Mouse (Mus musculus) embryonic facial prominence, embryonic 13.5 days (tissue): ENCODE data around the gene Slc35c1. TPM values are rescaled to one million over a fixed set of nuclear protein-coding genes. Genes with fewer than 3 reads are reported as not detected.

ENCODE experiments used
- ATAC-seq: fragments of 200-750 bp; cut with Nextera tagmentation; 2 replicates; pipeline ENCODE4 v1.8.0; 2017; ENCODE audit warnings: low read depth; ENCODE audit not compliant: insufficient number of reproducible peaks, insufficient read depth, low FRiP score, low TSS enrichment
- H3K27ac ChIP-seq: fragments of 300-500 bp; sonication (generic); 2 replicates; pipeline ENCODE4 v1.5.1; 2015; ENCODE audit warnings: moderate library complexity, mild to moderate bottlenecking, inconsistent platforms
- H3K27me3 ChIP-seq: fragments of 300-500 bp; sonication (generic); 2 replicates; pipeline ENCODE4 v1.6.1; 2015; ENCODE audit warnings: mild to moderate bottlenecking, inconsistent platforms
- H3K36me3 ChIP-seq: fragments of 300-500 bp; sonication (generic); 2 replicates; pipeline ENCODE4 v1.6.1; 2015; ENCODE audit warnings: mild to moderate bottlenecking, inconsistent platforms
- H3K4me1 ChIP-seq: fragments of 300-500 bp; sonication (generic); 2 replicates; pipeline ENCODE4 v1.6.1; 2015; ENCODE audit warnings: inconsistent platforms
- H3K4me2 ChIP-seq: fragments of 300-500 bp; sonication (generic); 2 replicates; pipeline ENCODE4 v1.6.1; 2015; ENCODE audit warnings: moderate library complexity, mild to moderate bottlenecking, inconsistent platforms
- H3K4me3 ChIP-seq: fragments of 300-500 bp; sonication (generic); 2 replicates; pipeline ENCODE4 v1.5.1; 2015; ENCODE audit warnings: mild to moderate bottlenecking, inconsistent platforms
- H3K9ac ChIP-seq: fragments of 300-500 bp; sonication (generic); 2 replicates; pipeline ENCODE4 v1.6.1; 2015; ENCODE audit warnings: mild to moderate bottlenecking, inconsistent platforms
- H3K9me3 ChIP-seq: fragments of 300-500 bp; sonication (generic); 2 replicates; pipeline ENCODE4 v1.6.1; 2016; ENCODE audit warnings: inconsistent platforms
- WGBS: fragments of 180-500 bp; shearing (Covaris S2); methylation state at CpG from one replicate; pipeline ENCODE4 v1.1.7; 2015; ENCODE audit warnings: mixed read lengths; 5-methylcytosine and 5-hydroxymethylcytosine counted together
- polyA plus RNA-seq: library from polyadenylated mRNA; unstranded; fragments of >200 nt; fragmentation: Nextera tagmentation; extraction: Ambion mirVana; gene quantifications from 2 replicates; pipeline ENCODE4 v1.2.1, GENCODE M21; 2015

Slc35c1 gene
- polyA plus RNA-seq, 1 experiment from 2014 or later = 10.0 TPM

- Histone ChIP-seq H3K27ac (no peak overlapping the region), H3K4me2 (peak overlapping the region; percentile 84), H3K9me3 (no peaks in the 10 kb centered on the region), H3K4me3 (peak overlapping the region; percentile 79), H3K9ac (peak overlapping the region; percentile 81), H3K36me3 (no peaks in the 10 kb centered on the region), H3K4me1 (peaks cover 56% of the 10 kb centered on the region), H3K27me3 (no peaks in the 10 kb centered on the region)
- whole genome bisulfite sequencing = 51% methylated on average over 17 of the region's 17 CpGs
- ATAC-seq = no peak
These were observed 27.7 kb downstream of the Slc35c1 start for GRCm38 (mm10) chr2:92432299-92433295.

- ATAC-seq = no peak
- peak overlapping the region; percentile 79 for H3K4me3 ChIP-seq
- peak overlapping the region; percentile 34 for H3K27ac ChIP-seq
- H3K36me3 ChIP-seq = no peaks in the 10 kb centered on the region
- peak overlapping the region; percentile 84 for H3K4me2 ChIP-seq
- H3K27me3 ChIP-seq = no peaks in the 10 kb centered on the region
- peak overlapping the region; percentile 61 for H3K9ac ChIP-seq
- peaks cover 60% of the 10 kb centered on the region for H3K4me1 ChIP-seq
- H3K9me3 ChIP-seq = no peaks in the 10 kb centered on the region
- 34% methylated on average over 11 of the region's 11 CpGs for whole genome bisulfite sequencing
These were observed 28.6 kb downstream of the Slc35c1 start for GRCm38 (mm10) chr2:92431611-92432179.

GRCm38 (mm10) chr2:92430723-92431541, 29.4 kb downstream of the Slc35c1 start:
- peak overlapping the region; percentile 84 for H3K4me2 ChIP-seq
- no peak for ATAC-seq
- H3K27ac ChIP-seq = peak overlapping the region; percentile 34
- no peaks in the 10 kb centered on the region for H3K27me3 ChIP-seq
- 65% methylated on average over 21 of the region's 21 CpGs for WGBS
- H3K9ac ChIP-seq = peak overlapping the region; percentile 61
- peaks cover 6% of the 10 kb centered on the region for H3K36me3 ChIP-seq
- H3K4me3 ChIP-seq = peak overlapping the region; percentile 79
- H3K4me1 ChIP-seq = peaks cover 63% of the 10 kb centered on the region
- no peaks in the 10 kb centered on the region for H3K9me3 ChIP-seq

- no peak for ATAC-seq
- H3K4me1 ChIP-seq = peaks cover 68% of the 10 kb centered on the region
- H3K9ac ChIP-seq = no peak overlapping the region
- peaks cover 13% of the 10 kb centered on the region for H3K36me3 ChIP-seq
- H3K27ac ChIP-seq = no peak overlapping the region
- no peak overlapping the region for H3K4me2 ChIP-seq
- no peaks in the 10 kb centered on the region for H3K27me3 ChIP-seq
- H3K9me3 ChIP-seq = no peaks in the 10 kb centered on the region
- WGBS = 74% methylated on average over 2 of the region's 2 CpGs
- no peak overlapping the region for H3K4me3 ChIP-seq
These were observed 30.2 kb downstream of the Slc35c1 start for GRCm38 (mm10) chr2:92430089-92430488.

- peak; percentile 80 for ATAC-seq
- 38% methylated on average over 6 of the region's 6 CpGs for WGBS
- no peak overlapping the region for H3K4me2 ChIP-seq
- H3K36me3 ChIP-seq = peaks cover 35% of the 10 kb centered on the region
- H3K4me3 ChIP-seq = no peak overlapping the region
- H3K9me3 ChIP-seq = no peaks in the 10 kb centered on the region
- H3K27me3 ChIP-seq = no peaks in the 10 kb centered on the region
- peaks cover 69% of the 10 kb centered on the region for H3K4me1 ChIP-seq
- H3K9ac ChIP-seq = no peak overlapping the region
- peak overlapping the region; percentile 71 for H3K27ac ChIP-seq
These were observed 32.5 kb downstream of the Slc35c1 start for GRCm38 (mm10) chr2:92427882-92428281.

GRCm38 (mm10) chr2:92426426-92426825, 33.9 kb downstream of the Slc35c1 start:
- ATAC-seq = no peak
- Histone ChIP-seq H3K36me3 (peaks cover 49% of the 10 kb centered on the region), H3K4me1 (peaks cover 54% of the 10 kb centered on the region), H3K4me3 (no peak overlapping the region), H3K9ac (no peak overlapping the region), H3K4me2 (no peak overlapping the region), H3K27me3 (no peaks in the 10 kb centered on the region), H3K27ac (peak overlapping the region; percentile 55), H3K9me3 (no peaks in the 10 kb centered on the region)
- WGBS = 90% methylated on average over 3 of the region's 3 CpGs

- Histone ChIP-seq H3K9ac (no peak overlapping the region), H3K27me3 (no peaks in the 10 kb centered on the region), H3K4me2 (no peak overlapping the region), H3K36me3 (peaks cover 59% of the 10 kb centered on the region), H3K9me3 (no peaks in the 10 kb centered on the region), H3K4me1 (peaks cover 44% of the 10 kb centered on the region), H3K27ac (peak overlapping the region; percentile 48; the same call in 1 of the 2 replicates), H3K4me3 (no peak overlapping the region)
- ATAC-seq = no peak
- 94% methylated on average over 4 of the region's 4 CpGs for WGBS
These were observed 35.0 kb downstream of the Slc35c1 start for GRCm38 (mm10) chr2:92425366-92425765.

GRCm38 (mm10) chr2:92424462-92425308, 35.7 kb downstream of the Slc35c1 start:
- no peaks in the 10 kb centered on the region for H3K27me3 ChIP-seq
- peaks cover 43% of the 10 kb centered on the region for H3K4me1 ChIP-seq
- peaks cover 66% of the 10 kb centered on the region for H3K36me3 ChIP-seq
- ATAC-seq = no peak
- H3K27ac ChIP-seq = peak overlapping the region; percentile 58; the same call in 1 of the 2 replicates
- H3K9me3 ChIP-seq = no peaks in the 10 kb centered on the region
- no peak overlapping the region for H3K4me2 ChIP-seq
- no peak overlapping the region for H3K4me3 ChIP-seq
- WGBS = 84% methylated on average over 9 of the region's 9 CpGs
- H3K9ac ChIP-seq = no peak overlapping the region

- H3K4me2 ChIP-seq = no peak overlapping the region
- H3K4me3 ChIP-seq = no peak overlapping the region
- peaks cover 74% of the 10 kb centered on the region for H3K36me3 ChIP-seq
- ATAC-seq = no peak; the same call in 1 of the 2 replicates
- no peak overlapping the region for H3K9ac ChIP-seq
- peak overlapping the region; percentile 58; the same call in 1 of the 2 replicates for H3K27ac ChIP-seq
- peaks cover 35% of the 10 kb centered on the region for H3K4me1 ChIP-seq
- no peaks in the 10 kb centered on the region for H3K9me3 ChIP-seq
- WGBS = 83% methylated on average over 9 of the region's 9 CpGs
- no peaks in the 10 kb centered on the region for H3K27me3 ChIP-seq
These were observed 36.5 kb downstream of the Slc35c1 start for GRCm38 (mm10) chr2:92423702-92424461.

- Histone ChIP-seq H3K27me3 (no peaks in the 10 kb centered on the region), H3K36me3 (peaks cover 81% of the 10 kb centered on the region), H3K9me3 (no peaks in the 10 kb centered on the region), H3K27ac (no peak overlapping the region), H3K4me3 (no peak overlapping the region), H3K4me1 (peaks cover 27% of the 10 kb centered on the region), H3K4me2 (no peak overlapping the region), H3K9ac (no peak overlapping the region)
- 90% methylated on average over 9 of the region's 9 CpGs for WGBS
- no peak for ATAC-seq
These were observed 37.2 kb downstream of the Slc35c1 start for GRCm38 (mm10) chr2:92423156-92423555.
